Mouse (Mus musculus) layer of hippocampus, postnatal 10 days (tissue): ENCODE results near the gene Zfp653. TPM values are rescaled to one million over a fixed set of nuclear protein-coding genes. Genes with fewer than 3 reads are reported as not detected.
"Not testable (repeated sequence)": the region's sequence is repeated elsewhere in the genome, so short reads cannot be mapped to it uniquely, and the experiment has no call there.

Experiments
- DNase-seq, 2 experiments: peaks; one replicate each; pipeline ENCODE4 v3.0.0; 2021; ENCODE audit warnings: low spot score in 2 of 2
- long read RNA-seq: library from polyadenylated mRNA; stranded (forward); transcript quantifications from one replicate; pipeline ENCODE4 v2.0.0, GENCODE M21; 2023
- total RNA-seq, 2 experiments: library from RNA; stranded (reverse); gene quantifications; 2 replicates each; pipeline ENCODE4 v1.2.3; 2021

The Zfp653 gene
- total RNA-seq = 10 to 100 TPM; 19.4 to 21.1 TPM
- long read RNA-seq, transcript Zfp653-202 (9 exons, 1,888 nt) = major isoform, 6 of 27 reads
- long read RNA-seq, partial matches to known transcripts = 5 of 27 reads
- long read RNA-seq, other reads (novel, unspliced or antisense) = 12 of 27 reads

DNA sequence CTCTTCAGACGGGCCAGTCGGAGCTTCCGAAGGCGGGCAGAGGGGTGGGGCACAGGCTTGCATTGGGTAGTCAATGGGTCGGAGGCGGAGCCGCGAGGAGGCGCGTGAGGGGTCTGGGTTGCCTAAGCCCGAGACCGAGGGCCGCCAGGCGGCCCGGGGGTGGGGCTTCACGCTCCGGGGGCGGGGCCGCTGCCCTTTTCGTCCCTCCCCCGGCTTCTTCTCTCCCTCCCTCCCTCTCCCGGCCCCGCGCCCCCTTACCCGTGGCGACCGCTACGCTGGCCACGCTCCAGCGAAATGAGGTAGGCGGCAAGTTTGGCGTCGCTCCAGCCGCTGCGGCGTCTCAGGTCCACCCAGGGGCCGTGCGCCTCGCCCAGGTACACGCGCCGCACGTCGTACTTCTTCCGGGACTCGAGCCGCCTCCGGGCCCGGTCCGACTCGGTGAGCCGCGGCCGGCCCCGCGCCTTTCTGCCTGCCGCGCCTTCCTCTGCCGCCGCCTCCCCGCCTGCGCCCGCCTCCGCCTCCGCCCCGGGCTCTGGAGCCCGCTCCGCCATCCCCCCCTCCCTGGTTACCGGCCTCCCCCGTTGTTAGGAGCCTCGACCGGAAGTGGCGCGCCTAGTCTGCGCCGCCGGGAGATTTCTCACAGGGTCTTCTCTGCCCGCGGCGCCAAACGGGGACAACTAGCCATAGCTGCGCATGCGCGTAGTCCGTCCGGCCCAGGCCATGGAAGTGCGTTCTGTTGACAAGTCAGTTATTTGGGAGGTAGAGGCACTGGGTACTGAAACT is at the start of gene Zfp653, which contains the start of gene Gm49318:
TSS of gene Zfp653 (minus strand) at position 586 of the 783 bp plus-strand sequence.
TSS of gene Gm49318 (minus strand) at position 469 of the 783 bp plus-strand sequence.
- DNase-seq = peak; percentile 98

DNA sequence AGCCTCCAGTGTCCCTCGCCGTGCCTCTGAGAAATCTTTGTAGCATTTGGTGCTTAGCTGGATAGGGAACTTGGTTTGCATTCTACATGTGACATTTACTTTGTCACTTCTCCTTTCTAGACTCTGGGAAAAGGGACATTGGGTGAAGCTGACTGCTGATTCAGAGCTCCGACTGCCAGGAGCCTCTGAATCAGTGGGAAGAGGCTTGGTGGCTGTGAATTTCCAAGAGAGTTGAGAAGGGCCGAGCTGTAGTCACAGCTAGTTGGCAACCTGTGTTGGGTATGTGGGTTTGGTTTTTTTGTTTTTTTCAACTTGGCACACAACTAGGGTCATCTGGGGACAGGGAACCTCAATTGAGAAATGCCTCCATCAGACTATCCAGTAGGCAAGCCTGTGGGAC is 48.4 kb upstream of the Zfp653 start:
- no peak for DNase-seq

DNA sequence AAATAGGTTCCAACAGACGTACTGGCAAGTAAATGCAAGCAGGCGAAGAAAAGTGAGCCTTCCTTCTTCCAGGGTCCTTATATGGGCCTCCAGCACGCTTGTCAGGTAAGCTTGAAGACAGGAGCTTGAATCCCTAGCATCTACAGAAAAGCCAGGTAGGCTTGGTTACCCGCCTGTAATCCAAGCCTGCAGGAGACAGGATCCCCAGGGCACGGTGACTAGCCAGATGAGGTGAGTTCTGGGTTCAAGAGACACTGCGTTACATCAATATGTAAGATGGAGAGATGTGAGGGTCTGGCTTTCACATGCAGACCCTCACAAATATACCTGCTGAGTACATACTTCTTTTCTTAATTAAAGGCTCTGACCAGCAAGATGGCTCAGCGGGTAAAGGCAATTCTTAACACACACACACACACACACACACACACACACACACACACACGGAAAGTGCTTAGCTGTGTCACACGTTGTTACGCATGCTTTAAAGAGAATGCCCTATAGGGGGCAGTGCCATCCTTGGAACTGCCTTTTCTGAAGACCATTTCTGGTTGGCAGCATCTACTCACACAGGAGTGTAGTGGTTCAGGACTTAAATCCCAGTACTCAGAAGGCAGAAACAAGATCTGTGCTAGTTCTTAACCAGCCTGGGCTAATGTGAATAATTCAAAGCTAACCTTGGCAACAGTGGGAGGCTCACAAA is 46.7 kb upstream of the Zfp653 start:
- peak; percentile 54 to 60 for DNase-seq

DNA sequence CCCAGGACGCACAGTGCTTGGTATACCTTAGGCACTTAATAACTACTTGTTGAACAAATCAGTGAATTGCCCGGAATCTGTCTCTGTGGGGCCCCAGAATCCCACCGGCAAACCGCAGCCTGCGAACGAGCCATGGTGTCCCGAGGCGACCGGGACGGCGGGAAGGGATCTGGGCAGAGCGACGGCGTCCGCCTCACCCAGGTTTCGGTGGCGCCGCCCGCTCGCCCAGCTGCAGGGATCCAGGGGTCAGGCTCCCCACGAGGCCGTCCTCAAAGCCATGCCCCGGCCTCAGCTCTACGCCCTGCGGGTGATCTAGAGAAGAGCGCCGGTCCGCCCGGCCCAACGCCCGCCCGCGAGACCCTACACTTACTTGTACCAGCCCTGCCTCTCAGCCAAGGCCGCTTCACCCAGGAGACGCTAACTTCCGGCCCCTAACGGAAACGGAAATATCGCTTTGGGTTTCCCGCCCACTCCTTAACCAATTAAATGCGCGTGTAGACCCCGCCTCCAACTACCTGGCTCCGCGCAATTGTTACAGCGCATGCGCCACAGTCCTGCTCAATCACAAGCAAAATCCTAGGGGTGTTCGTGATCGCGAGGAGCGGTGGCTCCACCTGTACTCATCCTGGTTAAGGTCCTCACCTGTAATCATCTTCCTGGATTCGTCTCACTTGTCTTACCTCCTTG is 45.7 kb upstream of the Zfp653 start, which contains the start of gene Elof1:
TSS of gene Elof1 (minus strand) at position 433 of the 687 bp plus-strand sequence.
- DNase-seq = peak; percentile 92 to 94

DNA sequence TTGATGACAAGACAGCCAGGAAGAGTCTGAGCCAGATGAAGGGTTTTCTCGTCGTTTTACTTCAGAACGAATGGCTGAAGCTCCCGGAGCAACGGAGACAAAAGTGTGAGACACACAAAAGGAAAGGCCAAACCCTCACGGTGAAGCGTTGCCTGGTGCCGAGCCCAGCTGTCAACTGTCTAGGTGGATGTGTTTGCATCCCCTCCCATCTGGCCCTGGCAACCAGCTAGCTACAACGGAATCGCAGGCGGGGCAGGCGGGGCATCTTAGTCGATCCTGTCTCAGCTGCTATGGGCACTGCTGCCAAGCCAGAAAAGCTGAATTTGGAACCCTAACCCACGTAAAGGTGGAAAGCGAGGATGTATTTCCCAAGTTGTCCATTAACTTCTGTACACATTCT is 44.9 kb upstream of the Zfp653 start:
- DNase-seq = peak; percentile 16 to 26

DNA sequence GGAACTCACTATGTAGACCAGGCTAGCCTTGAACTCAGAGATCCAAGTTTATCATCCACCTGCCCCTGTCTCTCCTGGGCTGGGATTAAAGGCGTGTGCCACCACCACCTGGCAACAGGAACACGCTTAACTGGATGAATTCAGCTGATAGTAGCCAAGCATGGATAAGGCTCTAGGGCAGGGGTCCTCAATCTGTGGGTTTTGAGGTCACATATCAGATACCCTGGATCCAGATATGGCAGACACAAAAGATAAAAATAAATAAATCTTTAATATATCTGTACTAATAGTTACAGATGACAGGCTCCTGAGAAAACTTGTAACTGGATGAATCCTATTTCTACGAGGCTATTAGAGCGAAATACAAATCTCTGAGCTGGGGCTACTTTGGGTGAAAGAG is 44.5 kb upstream of the Zfp653 start:
- no peak for DNase-seq

DNA sequence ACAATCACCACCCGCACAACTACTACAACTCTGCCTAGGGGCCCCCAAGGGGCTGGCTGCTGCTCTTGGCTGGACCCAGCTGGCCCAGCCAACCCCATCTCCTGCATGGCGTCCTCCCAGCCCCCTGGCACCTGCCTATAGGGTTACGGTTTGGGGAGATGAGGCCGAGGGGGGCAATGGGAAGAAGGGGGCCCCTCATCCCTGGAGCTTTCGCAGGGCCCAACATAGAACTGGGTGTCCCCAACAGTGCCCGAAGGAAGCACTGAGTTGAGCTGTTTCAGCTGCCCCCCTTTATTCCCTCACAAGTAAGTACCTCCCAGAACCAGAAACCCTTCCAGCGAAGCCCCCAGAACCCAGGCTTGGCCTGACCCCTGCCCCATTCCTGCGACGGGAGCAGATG is 37.0 kb upstream of the Zfp653 start:
- no peak for DNase-seq

DNA sequence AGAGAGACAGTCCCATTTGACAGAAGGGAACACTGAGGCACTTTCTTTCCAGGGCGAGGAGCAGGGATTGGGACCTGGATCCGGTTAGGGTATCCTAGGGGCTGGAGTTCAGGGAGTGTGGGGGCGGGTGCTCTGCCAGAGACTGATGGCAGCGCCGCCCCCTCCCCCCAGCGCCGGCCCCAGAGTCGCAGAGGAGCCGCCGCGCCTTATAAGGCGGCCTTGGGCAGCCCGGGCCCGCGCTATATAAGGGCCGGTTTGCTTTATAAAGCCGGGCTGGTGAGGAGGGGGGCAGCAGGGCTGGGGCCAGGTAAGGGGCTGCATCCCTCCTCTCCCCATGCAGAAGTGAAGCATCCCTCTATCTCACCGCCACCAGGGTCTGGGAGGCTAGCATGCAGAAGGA is 28.7 kb upstream of the Zfp653 start:
- DNase-seq = no peak

DNA sequence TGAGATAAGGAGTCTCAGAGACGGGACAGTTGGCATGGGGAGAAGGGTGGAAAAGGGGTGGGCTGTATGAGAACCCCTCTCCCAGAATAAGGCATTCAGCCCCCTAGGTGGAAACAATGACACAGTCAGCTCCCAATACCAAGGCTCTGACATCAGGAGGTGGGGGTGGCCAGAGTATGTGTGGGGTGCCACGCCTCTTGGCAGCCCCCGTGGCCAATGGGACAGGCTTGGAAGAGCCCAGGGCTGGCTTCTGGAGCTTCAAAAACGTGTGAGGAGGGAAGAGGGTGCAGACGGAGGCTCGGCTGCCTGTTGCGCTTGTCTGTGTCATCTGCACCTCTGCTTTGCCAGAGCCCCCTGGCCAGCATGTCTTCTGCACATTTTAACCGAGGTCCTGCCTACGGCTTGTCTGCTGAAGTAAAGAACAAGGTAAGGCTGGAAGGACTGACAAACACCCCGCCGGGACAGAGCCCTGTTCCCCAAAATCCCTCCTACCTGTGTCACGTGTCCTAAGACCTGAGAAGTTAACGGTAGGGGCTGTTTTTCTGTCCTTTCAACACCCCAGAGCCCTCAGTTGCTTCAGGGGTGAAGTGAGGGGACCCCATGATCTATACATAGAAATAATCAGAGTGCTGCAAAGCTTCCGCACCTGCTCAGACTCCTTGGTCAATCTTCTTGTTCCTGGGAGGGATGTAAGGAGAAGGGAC is 28.0 kb upstream of the Zfp653 start, which contains the start of gene Cnn1:
TSS of gene Cnn1 (plus strand) at position 224 of the 704 bp plus-strand sequence.
- DNase-seq = no peak

DNA sequence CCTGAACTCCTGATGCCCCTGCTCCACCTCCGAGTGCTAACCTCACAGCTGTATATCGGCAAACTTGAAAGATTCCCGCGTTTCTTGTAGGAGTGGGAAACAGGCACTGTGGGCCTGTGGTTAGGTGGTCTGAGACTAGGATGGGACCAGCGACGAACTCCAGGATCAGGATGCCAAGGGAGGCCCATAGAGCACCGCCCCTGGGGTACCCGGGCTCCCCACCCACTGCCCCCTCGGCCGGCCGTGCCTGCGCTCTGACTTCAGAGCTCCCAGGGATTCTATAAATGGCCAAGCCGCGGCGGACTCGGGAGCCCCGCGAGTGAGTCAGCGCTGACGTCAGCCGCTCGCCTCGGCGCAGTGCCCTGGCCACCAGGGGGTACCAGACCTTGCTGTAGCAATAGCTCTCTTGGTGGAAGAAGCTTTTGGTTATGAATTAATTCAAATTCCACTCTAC is 24.7 kb upstream of the Zfp653 start:
- DNase-seq = peak; percentile 72 to 75

DNA sequence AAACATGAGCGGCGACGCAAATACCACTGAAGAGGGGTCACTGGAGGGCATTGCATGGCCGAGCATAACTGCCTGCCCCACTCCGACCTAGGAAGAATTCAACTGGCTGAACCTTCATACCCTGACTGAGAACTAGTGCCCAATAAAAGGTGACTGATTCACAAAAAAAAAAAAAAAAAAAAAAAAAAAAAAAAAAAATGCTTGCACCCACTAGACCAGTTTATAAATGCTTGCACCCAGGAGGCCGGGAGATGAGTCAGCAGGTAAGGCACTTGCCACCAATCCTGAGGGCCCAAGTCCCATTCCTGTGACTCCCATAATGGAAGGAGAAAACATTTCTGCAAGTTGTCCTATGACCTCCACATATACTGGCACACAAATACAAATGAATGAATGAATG is 21.6 kb upstream of the Zfp653 start:
- no peak for DNase-seq

DNA sequence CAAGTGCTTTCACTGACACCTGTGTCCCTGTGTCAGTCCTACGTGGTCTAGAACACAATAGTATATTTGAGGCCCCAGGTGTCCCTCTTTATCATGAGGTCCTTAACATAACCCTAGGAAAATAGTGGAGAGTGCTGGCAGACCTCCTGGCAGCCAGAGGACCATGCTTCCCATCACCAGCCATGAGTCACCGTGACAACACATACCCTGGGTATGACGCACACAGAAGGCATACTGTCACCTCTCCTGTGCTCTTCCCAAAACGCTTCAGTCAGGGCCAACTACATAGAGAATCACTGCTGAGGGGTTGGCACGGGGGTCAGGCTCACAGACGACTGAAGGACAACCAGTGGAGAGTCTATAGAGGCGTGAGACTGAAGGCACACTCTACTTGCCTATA is 18.8 kb upstream of the Zfp653 start:
- no peak for DNase-seq

DNA sequence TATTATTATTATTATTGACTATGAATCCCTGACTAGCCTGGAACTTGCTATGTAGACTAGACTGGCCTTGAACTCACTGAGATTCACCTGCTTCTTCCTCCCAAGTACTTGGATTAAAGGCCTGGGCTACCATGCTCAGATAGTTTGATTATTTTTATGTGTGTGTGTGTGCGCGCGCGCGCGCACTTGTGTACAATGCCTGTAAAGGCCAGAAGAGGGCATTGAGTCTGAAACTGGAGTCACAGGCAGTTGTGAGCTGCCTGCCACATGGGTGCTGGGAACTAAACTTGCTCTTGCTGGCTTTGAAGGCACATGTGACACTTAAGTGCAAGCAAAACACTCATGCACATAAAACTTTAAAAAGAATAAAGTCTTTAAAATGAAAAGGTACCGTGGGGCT is 18.1 kb upstream of the Zfp653 start:
- DNase-seq = no peak

DNA sequence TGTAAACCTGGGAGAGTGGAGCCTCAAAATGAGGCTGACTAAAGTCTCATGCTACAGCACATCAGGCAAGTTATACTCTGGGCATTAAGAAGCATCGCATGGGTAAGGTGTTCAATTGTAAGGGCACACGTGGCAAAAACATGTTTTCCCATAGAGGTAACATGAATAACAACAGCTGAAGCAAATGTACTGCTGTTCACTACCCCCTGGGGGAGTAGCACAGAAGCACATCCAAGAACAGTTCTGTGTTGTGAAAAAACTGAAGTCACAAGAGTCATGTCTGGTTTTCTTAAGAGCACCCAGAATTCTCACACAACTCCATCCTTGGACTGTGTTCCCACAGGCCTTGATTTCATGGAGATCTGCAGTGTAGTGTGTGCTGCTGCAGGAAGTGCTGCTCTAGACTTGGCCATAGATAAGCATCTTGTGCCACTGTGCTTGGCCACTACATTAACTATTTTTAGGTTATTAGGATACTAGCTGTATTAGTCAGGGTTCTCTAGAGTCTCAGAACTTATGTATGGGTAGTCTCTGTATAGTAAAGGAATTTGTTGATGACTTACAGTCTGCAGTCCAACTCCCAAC is 15.9 kb upstream of the Zfp653 start:
- DNase-seq = no peak

DNA sequence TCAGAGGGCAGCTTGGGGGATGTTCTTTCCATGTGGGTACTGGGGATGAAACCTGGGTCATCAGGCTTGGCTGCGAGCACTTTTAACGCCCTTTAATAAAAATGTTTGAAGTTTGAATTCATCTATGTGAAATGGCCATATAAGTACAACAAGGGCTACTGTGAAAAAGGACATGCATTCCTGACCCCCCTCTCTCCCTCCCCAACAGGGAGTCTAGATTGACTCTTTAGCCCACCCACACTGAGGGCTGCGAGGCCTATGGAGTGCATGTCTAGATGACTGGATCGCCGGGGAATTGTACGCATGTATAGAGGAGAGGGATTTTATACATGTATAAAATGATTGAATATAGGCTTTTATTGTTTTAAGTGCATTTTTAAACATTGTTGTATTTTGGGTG is 14.8 kb upstream of the Zfp653 start:
- DNase-seq = no peak

DNA sequence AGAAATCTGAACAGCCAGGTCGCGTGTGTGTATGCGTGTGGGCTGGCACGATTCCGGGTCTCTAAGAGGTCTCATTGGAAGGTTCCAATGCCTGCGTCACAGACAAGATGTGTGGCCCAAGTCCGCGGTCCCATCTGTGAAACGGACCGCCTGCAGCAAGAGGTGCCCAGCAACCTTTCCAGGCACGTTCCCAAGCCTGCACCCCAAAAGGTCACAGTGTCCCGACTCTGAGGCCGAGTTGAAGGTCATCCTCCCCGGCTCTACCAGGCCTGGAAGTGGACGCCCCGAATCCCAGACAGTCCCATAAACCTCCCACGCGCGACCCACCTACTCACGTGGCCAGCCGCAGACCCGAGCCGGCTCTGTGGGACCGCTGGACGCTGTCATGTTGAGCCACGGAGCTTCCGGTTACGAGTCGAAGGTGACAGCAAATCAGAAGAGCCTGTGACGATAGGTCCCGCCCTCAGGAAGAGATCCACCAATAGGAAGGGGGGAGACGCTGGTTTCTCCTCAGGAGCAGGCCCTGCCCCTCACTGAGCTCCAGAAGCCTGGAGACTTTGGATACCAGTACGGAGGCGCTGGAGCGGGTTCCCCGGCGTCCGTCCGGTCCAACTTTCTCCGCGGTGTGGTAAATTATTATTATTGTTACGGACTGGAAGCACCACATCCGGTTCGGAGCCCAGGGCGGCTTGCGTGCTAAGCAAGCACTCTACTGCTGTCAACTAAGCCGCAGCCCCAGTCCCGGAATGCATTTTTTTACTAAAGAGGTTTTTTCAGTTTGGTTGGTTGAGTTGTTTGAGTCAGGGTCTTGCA is 14.1 kb upstream of the Zfp653 start, which contains the start of gene Ecsit:
TSS of gene Ecsit (minus strand) at position 417 of the 813 bp plus-strand sequence.
- peak; percentile 91 to 95 for DNase-seq

DNA sequence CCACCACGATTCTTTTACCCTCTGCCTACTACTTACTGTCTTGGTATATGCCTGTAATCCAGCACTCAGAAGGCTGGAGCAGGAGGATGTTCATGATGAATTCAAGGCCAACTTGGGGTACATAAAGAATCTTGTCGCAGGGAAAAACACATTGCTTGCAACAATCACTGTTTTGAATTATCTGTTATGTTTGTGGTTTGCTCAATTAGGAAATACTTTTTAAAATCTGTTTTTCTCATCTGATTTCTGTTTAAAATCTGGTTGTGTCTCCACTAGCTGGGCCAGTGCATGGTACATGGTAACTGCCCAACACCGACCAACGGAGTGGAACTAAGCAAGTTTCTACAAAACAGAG is 13.5 kb upstream of the Zfp653 start:
- no peak for DNase-seq

DNA sequence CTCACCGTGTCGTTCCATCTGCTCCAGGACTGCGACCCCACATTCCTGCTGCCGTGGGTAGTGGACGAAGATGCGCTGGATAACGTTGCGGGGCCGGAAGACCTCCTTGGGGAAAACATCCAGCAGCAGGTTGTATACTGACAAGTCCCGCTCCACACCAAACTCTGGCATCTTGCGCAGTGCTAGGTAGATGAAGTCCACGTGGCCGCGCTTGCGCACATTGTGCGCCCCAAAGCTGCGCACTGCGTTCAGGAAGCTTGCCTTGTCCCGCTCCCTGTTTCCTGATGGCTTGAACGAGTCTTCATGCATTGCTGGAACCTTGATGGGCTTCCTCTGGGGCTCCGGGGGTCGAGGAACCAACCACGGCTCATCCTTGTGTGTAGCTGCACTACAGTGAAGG is 5.0 kb upstream of the Zfp653 start:
- no peak for DNase-seq

DNA sequence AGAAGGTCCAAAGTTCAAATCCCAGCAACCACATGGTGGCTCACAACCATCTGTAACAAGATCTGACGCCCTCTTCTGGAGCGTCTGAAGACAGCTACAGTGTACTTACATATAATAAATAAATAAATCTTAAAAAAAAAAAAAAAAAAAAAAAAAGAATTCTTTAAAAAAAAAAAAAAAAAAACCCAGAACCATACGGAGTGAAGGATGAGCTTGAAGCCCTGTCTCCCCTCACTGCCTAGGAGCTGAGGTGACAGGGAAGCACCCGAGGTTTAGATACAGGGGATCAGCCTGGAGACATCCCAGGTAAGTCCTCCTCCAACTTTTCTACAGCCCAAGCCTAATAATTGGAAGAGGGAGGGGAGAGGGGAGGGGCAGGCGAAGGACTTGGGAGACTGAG is 4.6 kb upstream of the Zfp653 start:
- not testable (repeated sequence) for DNase-seq

DNA sequence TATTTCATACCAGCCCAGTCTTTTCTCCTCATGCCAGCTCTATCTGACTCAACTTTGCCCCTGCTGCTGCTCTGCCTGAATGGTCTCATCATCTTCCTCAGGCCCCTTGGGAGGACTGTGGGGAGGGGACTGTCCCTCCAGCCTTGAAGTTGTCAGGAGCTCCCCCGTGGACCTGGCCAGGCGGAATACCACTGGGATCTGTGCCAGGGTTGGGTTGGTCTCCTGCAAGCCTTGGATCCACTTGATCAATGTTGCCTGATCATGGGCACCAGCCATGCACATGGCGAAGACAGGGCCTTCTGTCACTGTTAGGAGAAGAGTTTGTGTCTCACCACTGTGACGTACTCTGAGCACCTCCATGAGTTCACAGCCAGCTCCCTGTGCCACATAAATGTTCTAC is 1.1 kb upstream of the Zfp653 start:
- DNase-seq = no peak
